In the genomic region with DNA sequence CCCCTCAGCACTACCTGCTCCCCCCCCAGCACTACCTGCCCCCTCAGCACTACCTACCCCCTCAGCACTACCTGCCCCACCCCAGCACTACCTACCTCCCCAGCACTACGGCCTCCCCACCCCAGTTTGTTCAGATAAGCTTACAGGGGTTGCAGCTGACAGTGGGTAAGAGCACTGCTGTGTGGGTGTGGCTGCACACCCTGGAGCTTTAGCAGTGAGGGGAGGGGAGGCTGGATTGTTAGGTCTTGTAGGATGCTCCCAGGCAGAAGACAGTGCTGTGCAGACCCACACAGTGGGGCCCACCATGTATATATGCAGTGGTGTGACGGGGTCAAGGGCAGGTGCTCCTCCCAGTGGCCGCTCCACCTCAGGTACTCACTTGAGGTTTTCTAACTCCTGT, we compare ENCODE assay signal across 24 mouse cellular contexts. TPM values are rescaled to one million over a fixed set of nuclear protein-coding genes. Genes with fewer than 3 reads are reported as not detected.
"Had no signal": no experiment of that assay in that cellular context is flagged by ENCODE, and none has a peak within 500 bp of the region (broad histone marks: within the 10 kb centered on the region; RNA-seq: fewer than 3 reads in every experiment).

No protein-coding gene starts in this region.

- H3K4me3 ChIP-seq: kidney, embryonic 15.5 days; left cerebral cortex, adult 2 months; limb, embryonic 13.5 days; lung, embryonic 15.5 days; megakaryocyte, embryonic 14.5 days; neural tube, embryonic 12.5 days; neural tube, embryonic 15.5 days had no signal

- H3K9ac ChIP-seq: kidney, embryonic 15.5 days; limb, embryonic 13.5 days; lung, embryonic 15.5 days; neural tube, embryonic 12.5 days; neural tube, embryonic 15.5 days had no signal

- H3K27ac ChIP-seq: kidney, embryonic 15.5 days; left cerebral cortex, adult 2 months; limb, embryonic 13.5 days; lung, embryonic 15.5 days; neural tube, embryonic 12.5 days; neural tube, embryonic 15.5 days; stomach, postnatal 0 days had no signal

- ATAC-seq: intestine, postnatal 0 days had no signal

- H3K9me3 ChIP-seq: kidney, embryonic 15.5 days; limb, embryonic 13.5 days; lung, embryonic 15.5 days; megakaryocyte, embryonic 14.5 days; neural tube, embryonic 12.5 days; neural tube, embryonic 15.5 days had no signal

- H3K27me3 ChIP-seq: kidney, embryonic 15.5 days; limb, embryonic 13.5 days; lung, embryonic 15.5 days; megakaryocyte, embryonic 14.5 days; neural tube, embryonic 12.5 days; neural tube, embryonic 15.5 days had no signal

- DNase-seq: kidney, adult 8-10 months; kidney, postnatal 10 days; kidney, postnatal 36 days; layer of hippocampus, postnatal 36 days; lung, adult 18-20 months; lung, postnatal 10 days; lung, postnatal 36 days; midbrain, embryonic 14.5 days; right cerebral cortex, adult 18-20 months; right cerebral cortex, postnatal 14 days; right cerebral cortex, postnatal 4 days; thymus, adult 2 months; thymus, postnatal 14 days had no signal

- H3K4me2 ChIP-seq: kidney, embryonic 15.5 days; limb, embryonic 13.5 days; lung, embryonic 15.5 days; midbrain, embryonic 11.5 days; neural tube, embryonic 12.5 days; neural tube, embryonic 15.5 days had no signal

- H3K4me1 ChIP-seq: kidney, embryonic 15.5 days; limb, embryonic 13.5 days; lung, embryonic 15.5 days; neural tube, embryonic 12.5 days; neural tube, embryonic 15.5 days had no signal

RNA-seq across cellular contexts. Expression of a gene that starts 46.1 kb away (rescaled TPM):
- total RNA-seq: liver, adult 2 months had no signal
- polyA plus RNA-seq: liver, adult 2 months; thymus, adult 2 months had no signal
